Mouse (Mus musculus) forebrain, embryonic 11.5 days (tissue): ENCODE data around the gene Plek2. TPM values are rescaled to one million over a fixed set of nuclear protein-coding genes. Genes with fewer than 3 reads are reported as not detected.

Source experiments
- ATAC-seq: fragments of 200-750 bp; cut with Nextera tagmentation; replicated peaks from 2 replicates; pipeline ENCODE4 v1.8.0; 2017; ENCODE audit warnings: moderate TSS enrichment; ENCODE audit not compliant: low FRiP score
- DNase-seq: peaks from one replicate; pipeline ENCODE4 v3.0.0-alpha.2; 2017; ENCODE audit warnings: low spot score
- H3K27ac ChIP-seq: fragments of 300-500 bp; sonication (generic); 2 replicates; pipeline ENCODE4 v1.5.1; 2014; ENCODE audit warnings: low read depth, low read length
- H3K27me3 ChIP-seq: fragments of 300-500 bp; sonication (generic); 2 replicates; pipeline ENCODE4 v1.6.1; 2014; ENCODE audit warnings: mild to moderate bottlenecking, low read length, mixed read lengths; ENCODE audit not compliant: control insufficient read depth, insufficient read depth
- H3K36me3 ChIP-seq: fragments of 300-500 bp; sonication (generic); 2 replicates; pipeline ENCODE4 v1.6.1; 2014; ENCODE audit warnings: mild to moderate bottlenecking, low read length, moderate library complexity, mixed read lengths; ENCODE audit not compliant: control insufficient read depth, insufficient read depth
- H3K4me1 ChIP-seq: fragments of 300-500 bp; sonication (generic); replicated peaks from 2 replicates; pipeline ENCODE4 v1.6.1; 2014; ENCODE audit warnings: low read length, mixed read lengths; ENCODE audit not compliant: control insufficient read depth, insufficient read depth
- H3K4me2 ChIP-seq: fragments of 300-500 bp; sonication (generic); 2 replicates; pipeline ENCODE4 v1.6.1; 2014; ENCODE audit warnings: low read depth, mild to moderate bottlenecking, low read length, moderate library complexity, mixed read lengths; ENCODE audit not compliant: severe bottlenecking
- H3K4me3 ChIP-seq: fragments of 300-500 bp; sonication (generic); 2 replicates; pipeline ENCODE4 v1.5.1; 2014; ENCODE audit warnings: low read depth, low read length
- H3K9ac ChIP-seq: fragments of 300-500 bp; sonication (generic); 2 replicates; pipeline ENCODE4 v1.6.1; 2014; ENCODE audit warnings: low read length
- H3K9me3 ChIP-seq: fragments of 300-500 bp; sonication (generic); 2 replicates; pipeline ENCODE4 v1.6.1; 2016; ENCODE audit warnings: low read length, mixed read lengths; ENCODE audit not compliant: control insufficient read depth
- WGBS: fragments of 180-500 bp; shearing (Covaris S2); extraction: QIAGEN DNeasy Blood & Tissue Kit; methylation state at CpG from one replicate; pipeline ENCODE4 v1.1.7; 2014; 5-methylcytosine and 5-hydroxymethylcytosine counted together
- polyA plus RNA-seq: library from polyadenylated mRNA; unstranded; fragments of >200 nt; fragmentation: Nextera tagmentation; extraction: Ambion mirVana; gene quantifications from 2 replicates; pipeline ENCODE4 v1.2.1, GENCODE M21; 2014

Plek2 gene
- polyA plus RNA-seq, 1 experiment from 2014 or later, result 3.5 TPM

DNA sequence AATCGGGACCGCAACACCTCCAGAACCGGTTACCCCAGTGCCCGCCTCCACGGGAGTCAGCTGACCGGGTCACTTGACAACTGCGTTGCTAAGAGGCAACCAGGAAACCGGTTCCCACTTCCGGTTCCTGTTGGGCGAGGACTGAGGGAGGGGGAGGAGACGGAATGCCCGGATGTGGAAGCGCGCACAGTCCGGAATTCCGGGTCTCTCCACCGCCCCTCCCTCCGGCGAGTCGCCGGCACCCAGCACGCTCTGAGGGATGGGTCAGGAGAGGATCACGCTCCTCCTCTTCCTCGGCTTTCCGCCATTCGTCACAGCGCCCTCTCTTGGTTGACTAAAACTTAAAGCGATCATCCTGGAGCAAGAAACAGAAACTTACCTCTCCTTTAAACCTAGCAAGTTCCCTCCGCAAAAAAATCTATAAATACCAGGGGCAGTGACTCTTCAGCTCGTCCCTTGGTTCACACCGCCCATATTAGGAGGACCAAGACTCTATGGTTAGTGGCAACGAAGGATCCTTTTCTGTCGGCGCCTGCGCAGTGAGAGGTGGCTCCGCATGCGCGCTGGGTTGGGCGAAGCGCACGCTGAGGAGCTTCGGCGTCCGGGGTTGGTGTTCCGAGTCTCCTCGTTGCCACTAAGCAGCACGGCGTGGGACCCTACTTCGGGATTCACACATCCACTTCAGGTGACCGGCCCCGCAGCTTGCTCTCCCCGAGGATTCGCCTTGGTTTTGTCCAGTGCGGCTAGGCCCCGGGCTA, 45.1 kb downstream of the Plek2 start, which contains the start of the genes Atp6v1d and Eif2s1:
TSS of gene Atp6v1d (minus strand) at position 143 of the 758 bp plus-strand sequence.
TSS of gene Eif2s1 (plus strand) at position 324 of the 758 bp plus-strand sequence.
- under 1% methylated on average over 55 of the region's 55 CpGs for WGBS
- Histone ChIP-seq H3K36me3 (no peaks in the 10 kb centered on the region), H3K4me1 (peaks cover 8% of the 10 kb centered on the region; the same call in 1 of the 2 replicates), H3K4me3 (peak within 1 kb of the TSS; percentile 60), H3K27me3 (no peaks in the 10 kb centered on the region), H3K9me3 (no peaks in the 10 kb centered on the region), H3K4me2 (peak within 1 kb of the TSS; percentile 94), H3K9ac (peak within 1 kb of the TSS; percentile 93), H3K27ac (peak within 1 kb of the TSS; percentile 81; the same call in 1 of the 2 replicates)
- DNase-seq (peak; percentile 99), ATAC-seq (peak; percentile 100)

GRCm38 (mm10) chr12:78860921-78861495, 45.8 kb downstream of the Plek2 start:
- Histone ChIP-seq H3K9ac (peak overlapping the region; percentile 93), H3K4me2 (peak overlapping the region; percentile 94), H3K9me3 (no peaks in the 10 kb centered on the region), H3K36me3 (no peaks in the 10 kb centered on the region; the same call in 1 of the 2 replicates), H3K27ac (no peak overlapping the region), H3K4me3 (peak overlapping the region; percentile 60), H3K27me3 (no peaks in the 10 kb centered on the region), H3K4me1 (peaks cover 8% of the 10 kb centered on the region; the same call in 1 of the 2 replicates)
- ATAC-seq (peak; percentile 4; the same call in 1 of the 2 replicates), DNase-seq (no peak)
- 1% methylated on average over 30 of the region's 30 CpGs for WGBS

- no peak overlapping the region for H3K4me2 ChIP-seq
- H3K4me3 ChIP-seq, result no peak overlapping the region
- H3K9me3 ChIP-seq, result no peaks in the 10 kb centered on the region
- no peaks in the 10 kb centered on the region for H3K4me1 ChIP-seq
- H3K27ac ChIP-seq, result no peak overlapping the region
- 91% methylated on average over 4 of the region's 4 CpGs for WGBS
- no peaks in the 10 kb centered on the region for H3K27me3 ChIP-seq
- ATAC-seq (no peak), DNase-seq (no peak)
- no peak overlapping the region for H3K9ac ChIP-seq
- H3K36me3 ChIP-seq, result no peaks in the 10 kb centered on the region
Measured at GRCm38 (mm10) chr12:78848246-78848645, 58.5 kb downstream of the Plek2 start.

DNA sequence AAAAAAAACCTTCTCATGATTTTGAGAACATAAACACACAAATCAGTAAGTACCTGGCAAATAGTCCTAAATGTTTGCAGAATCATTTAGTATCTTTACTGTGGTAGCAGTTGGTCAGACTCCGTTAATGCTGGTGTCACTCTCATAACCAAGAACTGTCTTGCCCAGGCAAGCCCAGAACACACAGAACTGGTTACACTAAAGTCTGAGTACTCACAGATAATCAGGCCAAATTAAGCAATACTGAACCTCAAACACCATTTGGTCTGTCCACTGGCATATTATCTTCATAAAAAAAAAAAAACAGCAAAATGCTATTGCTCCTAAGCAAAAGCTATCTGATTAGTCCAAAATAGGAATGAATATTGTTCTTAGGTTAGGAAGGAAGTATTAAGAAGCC, 64.3 kb downstream of the Plek2 start:
- Histone ChIP-seq H3K9me3 (no peaks in the 10 kb centered on the region), H3K4me3 (no peak overlapping the region), H3K27me3 (no peaks in the 10 kb centered on the region), H3K27ac (no peak overlapping the region), H3K9ac (no peak overlapping the region), H3K4me1 (no peaks in the 10 kb centered on the region), H3K4me2 (no peak overlapping the region), H3K36me3 (no peaks in the 10 kb centered on the region)
- 91% methylated on average over 1 of the region's 1 CpGs for WGBS
- ATAC-seq (no peak), DNase-seq (no peak)

DNA sequence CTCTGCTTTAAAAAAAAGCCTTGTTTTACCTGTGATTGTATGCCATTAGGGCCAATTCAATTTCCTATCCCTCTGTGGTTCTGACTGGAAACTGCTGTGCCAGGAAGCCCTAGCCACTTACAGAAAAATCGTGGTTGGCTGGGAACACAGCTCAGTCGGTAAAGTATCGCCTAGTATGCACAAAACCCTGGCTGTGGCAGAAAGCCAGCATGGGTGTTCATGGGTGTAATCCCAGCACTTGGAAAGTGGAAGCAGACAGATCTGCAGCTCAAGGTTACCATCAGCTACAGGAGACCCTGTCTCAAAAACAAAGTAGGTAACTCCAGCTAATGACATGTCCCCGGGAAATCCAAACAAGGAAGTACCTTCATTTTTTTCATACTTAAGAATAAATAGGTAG, 66.9 kb downstream of the Plek2 start:
- Histone ChIP-seq H3K9ac (no peak overlapping the region), H3K4me2 (no peak overlapping the region), H3K9me3 (no peaks in the 10 kb centered on the region), H3K36me3 (no peaks in the 10 kb centered on the region; the same call in 1 of the 2 replicates), H3K27me3 (no peaks in the 10 kb centered on the region), H3K4me1 (no peaks in the 10 kb centered on the region), H3K27ac (no peak overlapping the region), H3K4me3 (no peak overlapping the region)
- ATAC-seq, result no peak
- DNase-seq, result no peak
- WGBS, result 93% methylated on average over 4 of the region's 4 CpGs

Other genes starting within 250 kb of the Plek2 start
- gene Fam71d, start 215.4 kb downstream of the Plek2 start, polyA plus RNA-seq, result 0.16 TPM in 1 of 2 replicates, not detected in the other
- gene Mpp5, start 158.1 kb downstream of the Plek2 start, polyA plus RNA-seq, result 20.4 and 26.5 TPM in 2 replicates
- 79.6 and 99.2 TPM in 2 replicates for gene Atp6v1d, start 45.3 kb downstream of the Plek2 start, polyA plus RNA-seq
- 240 and 249 TPM in 2 replicates for gene Eif2s1, start 45.1 kb downstream of the Plek2 start, polyA plus RNA-seq
- gene Tmem229b, start 100.7 kb upstream of the Plek2 start, polyA plus RNA-seq, result 7.3 and 7.9 TPM in 2 replicates
- 6.9 and 8.4 TPM in 2 replicates for gene Plekhh1, start 122.2 kb upstream of the Plek2 start, polyA plus RNA-seq
- gene Pigh, start 182.7 kb upstream of the Plek2 start, polyA plus RNA-seq, result 29.9 and 30.0 TPM in 2 replicates
- gene Arg2, start 223.8 kb upstream of the Plek2 start, polyA plus RNA-seq, result 4.5 and 4.9 TPM in 2 replicates